Mouse (Mus musculus) layer of hippocampus, postnatal 36 days (tissue): Measurements from ENCODE around the gene Cabin1. TPM values are rescaled to one million over a fixed set of nuclear protein-coding genes. Genes with fewer than 3 reads are reported as not detected.

Source experiments
- DNase-seq, 2 experiments: peaks; one replicate each; pipeline ENCODE4 v3.0.0; 2022
- total RNA-seq, 2 experiments: library from RNA; stranded (reverse); gene quantifications; 2 replicates each; pipeline ENCODE4 v1.2.3; 2021

Gene Cabin1
- total RNA-seq, 2 experiments from 2014 or later, result 58.5 to 73.4 TPM

DNA sequence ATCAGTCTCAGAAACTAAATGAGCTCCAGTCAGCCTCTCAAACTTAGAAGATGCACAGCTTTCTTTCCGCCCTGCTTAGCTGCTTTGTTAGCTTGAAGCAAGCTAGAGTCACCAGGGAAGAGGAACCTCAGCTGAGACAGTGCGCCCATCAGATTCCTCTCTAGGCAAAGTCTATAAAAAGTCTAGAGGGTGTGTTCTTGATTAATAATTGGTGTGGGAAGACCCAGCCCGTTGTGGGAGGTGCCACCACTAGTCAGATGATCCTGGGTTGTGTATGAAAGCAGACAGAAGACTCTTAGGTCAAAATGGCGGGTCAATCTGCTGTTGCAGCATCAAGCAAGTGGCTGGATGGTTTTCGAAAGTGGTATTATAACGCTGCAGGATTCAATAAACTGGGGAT is 2.7 kb upstream of the Cabin1 start:
- DNase-seq, result no peak

DNA sequence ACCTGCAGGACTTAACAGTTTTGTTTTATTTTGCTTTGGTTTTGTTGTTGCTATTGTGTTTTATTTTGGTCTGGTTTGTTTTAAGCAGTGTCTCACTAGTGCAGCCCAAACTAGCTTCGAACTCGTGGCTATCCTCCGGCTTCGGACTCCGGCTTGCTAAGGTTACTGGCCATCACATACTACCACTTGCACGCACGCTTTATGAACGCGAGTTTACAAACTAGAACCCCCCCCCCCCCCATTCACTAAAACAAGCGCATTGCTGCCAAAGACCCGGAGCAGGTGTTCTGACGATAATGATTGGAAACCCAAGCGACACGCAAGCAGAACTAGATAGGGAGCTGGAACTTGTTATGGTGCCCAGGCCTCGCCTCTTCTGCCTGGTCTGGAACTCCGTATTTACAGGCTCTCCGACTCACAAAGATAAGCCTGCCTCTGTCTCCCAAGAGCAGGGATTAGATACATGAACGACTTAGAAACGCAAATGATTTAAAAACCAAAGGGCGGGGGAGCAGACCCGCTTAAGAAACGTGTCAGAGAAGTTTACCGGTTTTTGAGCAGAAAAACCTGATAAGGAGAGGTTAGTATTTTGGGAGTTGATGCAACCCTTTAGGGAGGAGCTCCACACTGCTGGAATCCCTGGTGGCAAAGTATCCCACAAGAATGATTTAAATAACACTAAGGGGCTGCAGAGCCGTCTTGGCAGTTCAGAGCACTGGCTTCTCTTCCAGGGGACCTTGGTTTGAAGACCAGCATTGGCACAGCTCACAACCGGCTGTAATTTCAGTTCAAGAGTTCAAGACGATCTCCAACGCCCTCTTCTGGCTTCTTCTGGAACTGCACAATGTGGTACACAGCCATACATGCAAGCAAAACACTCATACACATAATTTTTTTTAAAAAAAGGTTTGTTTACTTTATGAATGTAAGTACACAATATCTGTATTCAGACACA is 655 bp upstream of the Cabin1 start:
- DNase-seq, result peak in 1 of 2 experiments; percentile 10

DNA sequence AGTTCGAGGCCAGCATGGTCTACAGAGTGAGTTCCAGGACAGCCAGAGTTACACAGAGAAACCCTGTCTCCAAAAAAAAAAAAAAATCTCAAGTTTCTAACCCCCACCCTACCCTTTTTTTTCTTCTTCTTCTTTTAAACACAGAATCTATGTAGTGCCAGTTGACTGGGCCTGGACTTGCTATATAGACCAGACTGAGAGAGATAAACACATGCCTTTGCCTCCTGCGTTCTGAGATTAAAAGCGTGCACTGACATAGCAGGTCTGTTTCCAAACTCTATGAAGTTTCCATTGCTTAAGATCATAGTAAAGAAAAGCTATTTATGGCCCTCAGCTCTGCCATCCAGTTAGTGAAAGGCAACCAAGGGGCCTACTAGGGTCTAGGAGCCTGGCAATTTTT is 1.7 kb downstream of the Cabin1 start:
- DNase-seq, result no peak

DNA sequence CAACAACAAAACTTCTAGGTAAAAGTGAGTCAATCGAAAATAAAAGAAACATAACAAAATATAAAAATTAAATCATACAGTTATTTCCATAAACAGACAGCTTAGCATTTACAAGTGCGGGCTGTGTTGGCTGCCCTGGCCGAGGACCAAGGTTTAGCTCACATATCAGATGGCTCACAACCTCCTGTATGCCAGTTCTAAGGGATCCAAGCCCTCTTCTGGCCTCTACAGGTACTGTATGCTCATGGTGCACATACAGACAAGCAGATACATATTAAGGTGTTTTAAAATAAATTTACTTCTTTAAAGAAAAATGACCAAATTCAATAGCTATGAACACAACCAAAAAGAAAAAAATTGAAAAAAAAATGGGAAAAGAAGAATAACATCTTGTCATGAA is 3.8 kb downstream of the Cabin1 start:
- no peak for DNase-seq

DNA sequence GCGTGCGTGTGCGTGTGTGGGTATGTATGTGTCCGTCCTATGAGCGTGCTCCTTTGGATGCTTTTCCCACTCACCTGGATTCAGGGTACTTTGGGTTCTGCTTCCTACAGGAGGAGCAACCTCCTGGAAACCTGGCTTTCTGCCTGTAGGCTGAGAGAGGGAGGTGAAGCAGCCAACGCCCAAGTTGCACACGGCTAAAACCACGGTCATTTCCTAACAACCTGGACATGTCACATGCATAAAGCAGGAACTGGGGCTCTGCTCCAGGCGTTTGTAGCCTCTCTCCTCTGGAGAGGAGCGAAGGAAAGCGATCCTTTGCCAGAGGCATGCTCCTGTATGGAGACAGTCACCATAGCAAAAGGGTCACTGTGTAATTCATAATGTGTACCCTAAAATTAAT is 7.4 kb downstream of the Cabin1 start:
- no peak for DNase-seq

DNA sequence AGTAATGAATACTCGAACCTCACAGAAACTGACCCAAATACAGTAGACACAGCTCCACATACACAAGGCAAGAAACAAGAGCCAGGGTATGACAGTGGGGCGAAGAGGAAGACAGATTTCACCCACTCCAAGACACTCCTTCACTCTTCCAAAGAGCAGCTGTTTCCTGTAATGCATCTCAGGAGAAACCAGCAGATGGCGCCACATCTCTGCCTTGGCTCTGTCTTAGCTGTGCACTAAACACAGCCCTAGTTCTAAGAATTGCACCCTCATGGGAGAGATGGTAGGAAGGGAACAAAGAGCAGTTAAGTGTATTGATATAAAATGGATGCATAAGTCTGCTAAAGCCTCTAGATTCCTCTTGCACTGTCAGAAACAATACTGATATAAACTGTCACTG is 20.1 kb downstream of the Cabin1 start:
- peak; percentile 79 for DNase-seq

DNA sequence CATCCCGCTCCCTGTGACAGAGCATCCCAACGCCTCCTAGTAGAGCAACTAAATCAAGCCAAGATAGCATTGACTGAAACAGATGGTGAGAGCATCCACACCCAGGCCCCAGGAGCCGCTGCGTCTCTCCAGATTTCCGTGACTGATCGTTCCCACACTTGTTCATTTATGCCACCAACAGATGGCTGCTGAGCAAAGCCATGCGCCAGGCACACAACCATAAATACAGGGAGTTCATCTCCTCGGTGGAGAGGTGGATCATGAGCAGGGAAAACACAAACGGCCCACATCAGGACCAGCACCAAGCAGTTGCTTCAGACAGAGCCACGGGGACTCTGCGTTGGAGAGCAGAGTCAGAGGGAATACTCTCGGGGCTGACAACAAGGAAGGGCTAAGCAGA is 20.8 kb downstream of the Cabin1 start:
- DNase-seq, result peak; percentile 79 to 80

DNA sequence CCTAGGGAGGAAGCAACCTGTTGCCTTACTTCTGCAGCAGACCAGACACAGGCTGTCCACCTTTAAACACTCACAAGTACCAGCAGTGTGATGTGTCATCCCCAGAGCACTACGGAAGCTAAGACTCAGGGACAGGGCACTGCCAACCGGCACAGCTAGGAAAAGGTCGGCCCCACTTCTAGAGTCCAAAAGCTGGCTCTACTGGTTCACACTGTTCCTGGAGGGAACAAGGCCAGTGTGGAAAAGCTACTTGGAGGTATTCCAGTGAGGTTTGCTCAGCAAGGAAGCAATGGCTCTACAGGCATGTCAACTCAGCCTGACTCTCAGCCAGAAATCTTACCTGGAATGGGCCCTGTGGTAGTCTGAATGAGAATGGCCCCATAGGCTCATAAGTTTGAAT is 23.3 kb downstream of the Cabin1 start:
- DNase-seq, result no peak

DNA sequence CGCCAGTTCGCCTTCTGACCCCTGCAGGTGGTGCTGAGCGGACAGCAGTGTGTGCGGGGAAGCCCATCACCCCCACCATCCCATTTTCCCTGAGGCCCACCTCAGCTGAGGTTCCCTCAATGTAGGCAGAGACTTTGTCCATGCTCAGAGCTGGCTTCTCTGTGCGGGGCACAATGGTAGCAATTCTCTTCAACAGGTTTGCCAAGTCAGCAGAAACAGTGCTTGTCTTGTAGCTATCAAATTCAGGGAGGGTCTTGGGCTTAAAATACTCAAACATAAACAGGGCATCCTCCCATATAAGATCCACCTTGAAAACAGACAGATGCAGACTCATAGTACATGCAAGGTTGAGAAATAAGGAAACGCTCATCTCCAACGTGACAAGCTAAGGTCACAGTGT is 38.7 kb downstream of the Cabin1 start:
- no peak for DNase-seq

DNA sequence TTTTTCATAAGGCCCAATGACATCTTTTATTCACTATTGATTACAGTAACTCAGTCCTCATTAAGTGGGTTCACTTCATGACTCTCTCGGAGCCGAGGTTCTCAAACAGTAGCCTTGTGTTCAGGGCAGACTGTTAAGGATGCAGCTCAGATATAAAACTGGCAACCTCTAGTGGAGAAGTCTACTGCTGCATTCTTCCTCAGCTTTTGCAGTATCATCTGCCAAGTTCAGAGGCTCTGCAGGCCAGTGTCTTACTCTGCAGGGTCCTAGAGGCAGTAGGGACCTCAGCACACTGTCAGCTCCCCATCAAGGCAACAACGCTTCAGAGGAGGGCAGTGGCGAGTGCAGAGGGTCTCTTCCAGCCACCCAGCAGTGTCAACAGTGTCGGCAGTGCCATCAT is 43.9 kb downstream of the Cabin1 start:
- DNase-seq, result no peak

DNA sequence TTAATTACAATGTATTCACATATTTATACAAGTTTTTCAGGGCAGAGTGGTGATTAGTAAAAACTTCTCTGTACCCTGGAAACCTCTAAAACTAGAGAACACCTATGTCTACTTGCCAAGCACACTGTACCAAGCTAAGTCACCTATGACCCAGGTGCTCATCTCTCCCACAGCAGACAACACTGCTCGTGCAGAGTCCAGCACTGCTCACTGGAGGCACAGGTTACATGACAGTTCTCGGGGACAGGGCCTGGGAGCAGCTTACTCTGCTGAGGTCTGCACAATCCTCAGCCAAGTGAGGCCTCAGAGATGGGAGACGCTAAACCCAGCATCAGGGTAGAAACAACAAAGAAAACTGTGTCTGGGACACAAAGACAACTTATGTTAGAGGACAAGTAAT is 49.3 kb downstream of the Cabin1 start:
- no peak for DNase-seq

DNA sequence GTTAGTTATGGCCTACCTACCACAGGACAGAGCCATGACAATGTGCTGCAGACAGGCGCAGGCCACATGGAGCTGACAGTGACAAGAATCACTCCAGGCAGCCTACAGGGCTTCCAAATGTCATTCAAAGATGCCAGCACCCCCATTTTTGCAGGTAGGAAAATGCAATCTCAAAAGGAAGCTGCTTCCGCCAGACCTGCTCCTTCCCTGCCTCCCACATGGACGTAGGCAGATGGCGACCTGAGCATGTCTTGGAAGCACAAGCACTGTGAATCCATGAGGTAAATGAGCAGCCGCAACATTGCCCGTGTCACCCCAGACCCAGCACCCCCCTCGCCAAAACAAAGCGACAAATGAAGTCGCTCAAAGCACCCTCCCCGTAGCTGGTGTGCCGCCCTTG is 51.1 kb downstream of the Cabin1 start:
- DNase-seq, result no peak

DNA sequence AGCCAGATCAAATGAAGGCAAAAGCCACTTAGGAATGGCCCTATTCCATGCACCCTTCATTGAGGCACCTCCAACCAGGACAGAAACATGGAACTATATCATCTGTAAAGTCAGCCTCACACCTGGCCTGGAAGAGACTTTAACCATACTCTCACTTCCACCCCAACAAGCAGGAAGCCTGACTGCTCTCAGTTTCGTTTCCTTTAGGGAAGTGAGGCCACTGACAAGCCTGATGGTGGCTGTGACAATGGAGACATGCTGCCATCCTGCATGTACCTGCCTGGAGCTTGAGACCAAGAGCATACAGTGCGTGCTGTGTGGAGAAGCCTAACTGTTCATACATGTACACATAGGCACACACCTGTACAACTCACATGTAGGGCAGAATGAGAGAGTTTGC is 53.9 kb downstream of the Cabin1 start:
- DNase-seq, result no peak

DNA sequence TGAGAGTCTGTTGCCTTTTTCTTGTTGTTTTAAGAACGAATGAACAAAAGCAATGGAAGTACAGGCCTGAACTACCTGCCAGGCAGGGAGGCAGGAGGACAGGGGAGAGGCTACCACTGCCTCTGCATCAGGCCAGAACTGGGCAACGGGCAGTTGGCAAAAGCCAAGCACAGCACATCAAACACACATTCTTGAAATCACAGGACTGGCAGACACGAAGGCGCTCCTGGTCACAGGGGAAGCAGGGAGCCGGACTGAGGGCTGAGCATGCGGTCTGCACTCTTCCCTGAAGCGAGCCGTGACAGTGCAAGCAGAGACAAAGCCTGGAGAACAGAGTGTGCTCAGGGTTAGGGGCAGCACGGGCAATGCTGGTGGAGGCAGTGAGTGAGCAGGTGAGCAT is 54.9 kb downstream of the Cabin1 start:
- DNase-seq, result no peak

DNA sequence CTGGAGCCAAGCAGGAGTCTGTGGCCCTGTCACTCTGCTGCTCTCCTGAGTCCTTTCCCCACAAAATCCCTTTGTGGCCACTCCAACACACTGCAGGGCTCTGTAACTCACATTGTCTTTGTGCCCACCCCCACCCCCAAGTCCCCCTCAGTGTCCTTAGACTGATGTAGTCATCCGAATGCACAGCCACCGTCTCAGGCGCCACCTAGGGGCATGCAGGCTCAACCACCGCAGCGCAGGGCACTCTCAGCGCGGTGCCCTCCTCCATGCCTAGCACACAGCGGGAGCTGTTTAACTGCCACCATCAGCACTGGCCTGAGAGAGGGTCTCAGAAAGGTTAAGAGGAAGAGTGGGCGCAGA is 55.5 kb downstream of the Cabin1 start:
- no peak for DNase-seq

DNA sequence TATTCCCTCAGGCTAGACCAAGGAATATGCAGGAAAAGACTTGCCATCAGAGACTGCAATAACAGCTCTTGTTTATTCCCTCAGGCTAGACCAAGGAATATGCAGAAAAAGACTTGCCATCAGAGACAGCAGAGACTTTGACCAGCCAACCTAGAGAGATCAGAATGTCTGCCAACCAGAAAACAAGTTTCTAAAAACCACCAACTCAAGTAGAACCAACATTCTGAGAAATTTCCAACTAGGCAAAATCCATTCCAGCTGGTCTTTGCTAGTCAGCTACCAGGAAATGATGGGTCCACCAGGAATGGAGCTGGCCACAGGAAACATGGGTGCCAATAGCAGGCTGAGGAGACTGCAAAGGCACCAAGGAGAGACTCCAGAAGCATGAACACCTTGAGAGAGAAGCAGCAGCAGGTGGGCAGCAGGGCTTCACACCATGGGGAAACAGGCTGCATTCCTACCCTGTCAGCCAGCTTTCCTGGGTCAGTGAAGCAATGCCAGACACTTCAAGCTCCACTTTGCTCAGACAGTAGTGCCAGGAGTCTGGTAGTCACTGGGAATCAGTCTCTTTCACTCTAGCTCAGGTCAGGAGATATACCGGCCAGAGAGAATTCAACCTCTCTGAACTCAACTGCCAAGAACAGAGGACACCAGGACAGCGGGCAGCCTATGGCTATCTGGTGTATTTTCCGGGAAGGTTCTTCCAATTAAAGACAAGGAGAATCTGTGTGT is 56.1 kb downstream of the Cabin1 start:
- no peak for DNase-seq

DNA sequence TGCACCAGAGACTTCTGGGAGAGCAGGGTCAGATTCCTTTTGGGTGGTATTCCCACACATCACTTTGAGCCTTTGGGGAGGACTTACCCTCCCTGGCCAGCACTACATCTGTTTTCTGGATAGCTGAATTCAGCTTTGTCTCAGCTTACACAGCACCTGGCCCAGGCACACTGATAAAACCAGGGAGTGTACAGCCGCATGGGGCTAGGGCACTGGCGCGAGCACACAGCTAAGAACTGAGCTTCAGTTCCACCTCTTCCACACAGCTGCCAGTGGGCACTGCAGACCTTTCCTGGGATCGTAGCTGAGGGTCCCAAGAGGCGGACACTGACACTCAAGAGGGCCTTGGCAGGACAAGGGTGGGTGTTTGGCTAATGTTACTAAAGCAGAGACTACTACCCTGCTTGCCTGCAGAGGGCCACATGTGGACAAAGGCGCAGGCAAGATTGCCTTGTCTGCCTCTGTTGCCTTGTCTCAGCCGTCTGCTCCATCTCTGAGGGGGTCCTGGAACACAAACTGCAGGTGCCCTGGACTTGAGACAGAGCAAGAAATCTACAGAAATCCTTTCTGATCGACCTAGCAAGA is 57.4 kb downstream of the Cabin1 start:
- DNase-seq, result no peak

DNA sequence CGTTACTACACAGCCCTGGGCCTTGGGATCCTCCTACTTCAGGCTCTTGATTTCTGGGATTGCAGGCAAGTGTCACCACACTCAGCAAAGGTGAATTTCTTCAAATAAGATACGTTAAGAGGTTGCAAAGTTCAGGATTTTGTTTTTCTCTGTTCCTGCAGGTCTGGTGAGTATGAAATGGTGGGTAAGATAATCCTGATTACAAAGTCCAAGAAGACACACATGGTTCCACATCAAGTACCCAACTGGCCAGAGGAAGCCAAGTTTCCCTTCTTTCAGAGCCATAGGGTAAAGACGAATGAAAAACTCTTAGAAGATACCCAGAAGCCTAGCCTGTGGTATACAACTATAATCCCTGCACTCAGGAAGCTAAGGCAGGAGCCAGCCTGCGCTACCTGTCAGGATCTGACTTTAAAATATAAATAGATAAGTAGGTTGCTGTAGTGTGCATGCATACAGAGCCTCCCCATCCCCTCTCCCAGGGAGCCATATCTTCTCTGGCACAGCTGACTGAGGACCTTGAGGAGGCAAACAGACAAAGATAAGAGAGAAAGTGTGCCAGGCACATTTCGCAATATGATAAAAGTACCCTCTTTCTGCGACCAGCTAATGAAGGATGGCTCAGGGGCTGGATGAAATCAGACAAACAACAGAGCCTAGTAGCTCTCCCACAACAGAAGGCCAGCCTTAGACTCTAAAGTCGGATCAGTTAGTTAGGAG is 58.3 kb downstream of the Cabin1 start:
- DNase-seq, result no peak

DNA sequence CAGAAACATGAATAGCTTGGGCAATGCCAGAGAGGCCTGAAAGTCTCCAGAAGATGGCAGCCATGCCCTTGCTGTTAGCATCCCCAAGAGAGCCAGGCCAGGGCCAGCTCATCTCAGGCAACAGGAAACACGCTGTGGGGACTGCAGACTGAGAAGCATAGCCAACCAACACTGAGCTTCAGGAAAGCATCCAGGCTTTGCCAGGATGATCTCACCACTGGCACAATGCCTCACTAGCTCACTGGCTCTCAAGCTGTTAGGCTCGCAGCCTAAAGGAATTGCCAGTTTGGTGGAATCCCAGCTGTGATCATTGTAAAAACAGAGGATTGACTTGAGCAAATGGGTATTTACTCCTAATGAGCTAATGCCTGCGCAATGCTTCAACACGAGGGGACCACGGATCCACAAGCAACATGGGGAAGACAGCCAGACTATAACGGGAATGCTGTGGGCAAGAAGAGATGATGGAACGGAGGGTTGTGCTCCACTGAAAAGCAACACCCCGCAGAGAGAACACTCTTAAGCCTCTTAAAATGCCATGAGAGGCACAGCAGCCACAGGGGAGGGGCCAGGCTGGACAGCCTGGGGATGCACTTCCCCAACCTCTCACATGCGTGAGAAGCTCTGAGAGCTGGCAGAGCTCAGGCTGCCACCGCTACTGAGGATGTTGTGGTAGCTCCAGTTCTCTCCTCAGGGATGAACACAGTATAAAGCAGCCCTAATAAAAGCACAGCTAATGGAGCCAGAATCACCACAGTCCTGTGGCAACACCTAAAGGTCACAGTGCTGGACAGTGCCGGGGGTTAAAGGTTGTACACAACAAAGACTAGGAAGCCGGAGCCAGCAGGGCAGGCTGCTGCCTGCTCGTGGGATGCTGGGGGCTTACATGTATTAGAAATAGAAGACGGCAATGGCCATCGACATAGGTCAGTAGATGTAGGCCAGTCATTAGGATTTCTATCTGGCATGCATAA is 59.6 kb downstream of the Cabin1 start:
- DNase-seq, result peak; percentile 93

DNA sequence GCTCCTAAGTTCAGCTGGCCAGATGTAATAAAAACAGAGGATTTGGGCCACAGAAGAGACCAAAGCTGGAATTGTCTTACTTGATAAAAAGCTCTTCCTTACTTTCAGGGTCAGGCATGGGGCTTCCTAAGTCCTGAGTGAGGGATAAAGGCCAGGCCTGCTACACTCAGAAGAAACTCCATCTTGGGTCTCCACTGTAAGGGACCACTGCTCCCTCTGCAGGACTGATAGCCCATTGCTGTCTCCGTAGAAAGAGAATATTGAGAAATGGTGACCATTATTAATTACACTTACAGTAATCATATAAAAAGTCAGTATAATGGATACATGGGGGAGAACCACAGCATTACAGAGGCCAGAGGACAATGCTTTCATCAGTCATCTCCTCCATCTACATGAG is 60.6 kb downstream of the Cabin1 start:
- no peak for DNase-seq

DNA sequence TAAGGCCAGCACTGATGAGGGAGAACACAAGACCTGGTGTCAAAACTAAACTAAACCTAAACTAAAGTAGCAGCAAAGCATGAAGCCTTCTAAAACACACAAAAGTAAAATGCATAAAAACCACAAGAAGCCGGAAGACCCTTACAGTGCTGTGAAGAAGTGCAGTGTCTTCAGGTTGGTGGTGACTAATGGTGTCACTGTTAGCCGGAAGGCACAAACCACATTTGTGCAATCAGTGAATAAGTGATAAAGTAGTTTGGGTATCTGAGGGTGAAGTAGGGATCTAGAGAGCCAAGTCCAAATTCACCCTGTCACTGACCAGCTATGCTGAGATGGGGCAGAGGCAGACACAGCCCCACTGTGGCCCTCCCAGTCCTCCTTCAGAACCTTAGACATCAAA is 61.6 kb downstream of the Cabin1 start:
- DNase-seq, result no peak

DNA sequence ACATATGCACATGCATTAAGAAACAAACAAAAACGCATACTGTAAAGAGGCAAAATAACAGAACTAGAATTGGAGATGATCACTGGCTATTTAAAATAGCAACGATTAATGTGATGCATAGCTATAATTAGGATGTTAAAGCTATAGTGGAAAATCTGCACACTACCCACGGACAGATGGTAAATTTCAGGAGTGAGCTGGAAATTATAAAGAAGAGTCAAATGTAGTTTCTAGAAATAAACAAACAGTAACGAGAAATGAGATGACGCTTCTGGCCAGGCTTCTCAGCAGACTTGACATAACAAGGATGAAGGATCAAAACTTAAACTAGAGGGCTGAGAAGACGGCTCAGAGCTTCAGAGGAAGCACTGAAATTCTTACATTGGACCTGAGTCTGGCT is 62.9 kb downstream of the Cabin1 start:
- DNase-seq, result no peak
